Mouse (Mus musculus) urinary bladder, postnatal 14 days (tissue): Measurements from ENCODE around the gene Cstl1.
"Not testable (repeated sequence)": the region's sequence is repeated elsewhere in the genome, so short reads cannot be mapped to it uniquely, and the experiment has no call there.

Source experiments
- DNase-seq: peaks from one replicate; pipeline ENCODE4 v3.0.0; 2021; ENCODE audit warnings: low spot score

Cstl1 gene

DNA sequence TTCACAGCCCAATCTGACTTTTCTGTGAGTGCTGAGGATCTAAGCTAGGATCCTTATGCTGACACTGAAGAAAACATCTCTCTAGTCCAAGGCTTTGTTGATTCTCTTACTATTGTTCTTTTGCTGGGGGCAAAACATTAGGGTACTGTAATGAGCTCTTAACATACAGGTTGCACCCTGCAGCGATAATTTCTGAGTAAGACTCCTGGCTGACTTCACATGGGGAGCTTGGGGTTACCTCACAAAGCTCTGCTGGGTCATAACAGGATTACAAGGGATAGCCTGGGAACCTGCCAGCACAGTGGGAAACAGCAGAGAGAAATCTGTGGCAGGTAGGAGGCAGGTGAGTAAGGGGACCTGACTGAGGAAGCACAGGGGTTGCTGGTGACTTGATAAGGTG lies at the start of gene Cstl1:
TSS of gene Cstl1 (plus strand) at position 301 of the 400 bp plus-strand sequence.
- no peak for DNase-seq

DNA sequence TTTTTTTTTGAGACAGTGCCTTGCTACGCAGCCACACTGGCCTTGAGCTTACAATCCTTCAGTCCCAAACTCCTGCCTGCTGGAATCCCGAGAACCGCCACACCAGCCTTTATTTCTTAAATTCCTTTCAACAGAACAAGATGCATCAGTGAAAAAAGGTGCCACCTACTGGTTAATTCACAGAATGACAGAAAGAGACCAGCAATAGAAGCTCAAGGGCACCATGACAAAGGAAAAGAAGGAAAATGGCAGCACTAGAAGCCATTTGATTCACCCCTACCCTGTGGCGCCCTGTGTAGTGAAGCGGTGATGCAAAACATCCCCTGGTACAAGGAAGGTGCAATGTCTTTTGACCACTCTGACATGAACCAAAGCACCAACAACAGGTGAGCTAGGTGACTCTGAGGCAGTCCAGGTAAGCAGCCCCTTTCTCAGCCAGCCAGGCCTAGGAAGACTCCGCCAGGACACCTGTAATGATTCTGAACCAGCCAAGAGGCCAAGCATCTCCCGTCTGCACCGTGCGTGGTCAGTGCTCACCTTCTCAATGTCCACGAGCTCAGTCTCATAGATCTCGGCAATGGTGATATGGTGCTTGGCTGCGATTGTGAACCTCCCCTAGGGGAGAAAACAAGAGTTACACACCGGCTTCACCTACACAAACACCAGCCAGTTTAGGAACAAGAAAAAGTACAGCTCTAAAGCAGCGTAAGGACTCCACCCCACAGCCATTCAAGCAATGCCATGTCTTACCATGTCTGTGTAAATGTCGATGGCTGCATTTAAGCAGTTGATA lies 43.6 kb upstream of the Cstl1 start:
- DNase-seq, result no peak

DNA sequence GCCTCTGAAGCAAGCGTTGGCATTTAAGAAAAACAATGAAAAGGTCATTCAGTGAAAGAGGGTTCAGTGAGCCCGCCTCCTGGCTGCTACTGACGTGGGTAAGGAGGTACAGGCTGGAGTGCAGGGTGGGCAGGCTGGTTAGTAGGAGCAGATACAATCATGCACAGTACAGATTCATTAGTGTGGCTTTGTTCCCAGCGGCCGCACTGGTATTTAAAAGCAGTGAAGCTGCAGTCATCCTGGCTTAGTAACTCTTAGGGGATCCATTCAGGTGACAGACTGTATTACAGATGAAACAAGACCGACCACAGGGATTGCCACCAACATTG lies 43.0 kb upstream of the Cstl1 start:
- no peak for DNase-seq

DNA sequence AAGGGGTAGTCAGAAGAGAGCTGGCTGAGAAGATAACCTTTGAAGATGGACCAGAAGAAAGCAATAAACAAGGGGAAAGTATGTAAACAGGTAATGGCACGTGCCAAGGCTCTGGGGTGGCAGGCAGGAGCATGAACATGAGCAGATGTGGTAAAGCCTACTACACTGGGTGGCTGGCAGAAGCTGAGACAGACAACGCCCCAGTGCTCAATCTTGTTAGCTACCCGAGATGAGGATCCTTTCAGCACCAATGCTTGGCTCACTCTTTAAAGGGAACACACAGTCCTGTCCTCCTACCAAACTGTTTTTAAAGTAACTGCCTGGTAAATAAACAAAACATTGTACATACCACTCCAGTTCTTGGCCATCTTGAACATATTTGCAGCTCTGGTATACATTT lies 37.8 kb upstream of the Cstl1 start:
- no peak for DNase-seq

DNA sequence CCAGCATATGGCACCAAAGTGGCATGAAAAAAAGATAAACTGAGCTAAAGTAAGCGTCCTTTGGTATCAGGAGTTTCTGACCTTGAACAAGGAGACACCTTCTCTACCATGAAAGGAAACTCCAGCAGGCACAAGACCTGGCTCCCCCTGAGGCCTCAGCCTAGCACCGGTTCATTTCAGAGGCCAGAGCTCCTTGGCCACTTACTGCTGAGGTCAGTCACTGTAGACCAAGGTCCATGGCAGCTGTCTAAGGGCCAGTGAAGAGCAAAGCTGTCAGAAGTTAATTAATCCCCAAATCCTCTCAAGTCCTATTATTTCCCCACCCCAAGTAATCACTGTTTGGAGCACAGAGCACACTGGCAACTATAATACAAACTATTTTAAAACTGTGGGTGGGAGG lies 33.1 kb upstream of the Cstl1 start:
- DNase-seq, result no peak

DNA sequence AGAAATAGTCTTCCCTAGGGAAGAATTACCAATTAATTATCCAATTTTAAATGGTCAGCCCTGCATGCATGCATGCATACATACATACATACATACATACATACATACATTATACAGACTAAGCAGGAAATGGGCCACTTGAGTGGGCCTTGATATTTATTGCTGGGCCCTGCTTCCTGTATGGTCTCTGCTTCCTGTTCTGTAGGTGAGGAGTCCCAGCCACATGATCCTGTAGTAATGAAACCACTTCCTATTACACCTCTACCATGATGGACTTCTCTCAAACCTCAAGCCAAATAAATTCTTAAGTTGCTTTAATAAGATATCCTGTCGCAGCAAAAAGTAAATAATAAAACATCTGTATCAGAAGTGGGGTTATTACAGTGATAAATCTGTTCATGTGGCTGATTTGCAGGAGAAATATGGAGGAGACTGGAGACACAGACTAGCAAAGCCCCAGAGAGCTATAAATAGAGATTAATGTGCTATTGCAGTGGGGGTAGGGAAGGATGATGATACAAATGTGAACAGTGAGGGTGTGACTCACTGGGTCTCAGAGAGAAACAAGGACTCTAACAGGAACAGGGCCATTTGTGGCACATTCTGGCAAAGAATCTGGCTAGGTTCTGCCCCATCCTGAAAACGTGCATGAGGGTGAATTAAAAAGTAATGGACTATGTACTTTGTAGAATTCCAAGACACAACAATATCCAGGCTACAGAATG lies 30.7 kb upstream of the Cstl1 start:
- DNase-seq, result no peak

DNA sequence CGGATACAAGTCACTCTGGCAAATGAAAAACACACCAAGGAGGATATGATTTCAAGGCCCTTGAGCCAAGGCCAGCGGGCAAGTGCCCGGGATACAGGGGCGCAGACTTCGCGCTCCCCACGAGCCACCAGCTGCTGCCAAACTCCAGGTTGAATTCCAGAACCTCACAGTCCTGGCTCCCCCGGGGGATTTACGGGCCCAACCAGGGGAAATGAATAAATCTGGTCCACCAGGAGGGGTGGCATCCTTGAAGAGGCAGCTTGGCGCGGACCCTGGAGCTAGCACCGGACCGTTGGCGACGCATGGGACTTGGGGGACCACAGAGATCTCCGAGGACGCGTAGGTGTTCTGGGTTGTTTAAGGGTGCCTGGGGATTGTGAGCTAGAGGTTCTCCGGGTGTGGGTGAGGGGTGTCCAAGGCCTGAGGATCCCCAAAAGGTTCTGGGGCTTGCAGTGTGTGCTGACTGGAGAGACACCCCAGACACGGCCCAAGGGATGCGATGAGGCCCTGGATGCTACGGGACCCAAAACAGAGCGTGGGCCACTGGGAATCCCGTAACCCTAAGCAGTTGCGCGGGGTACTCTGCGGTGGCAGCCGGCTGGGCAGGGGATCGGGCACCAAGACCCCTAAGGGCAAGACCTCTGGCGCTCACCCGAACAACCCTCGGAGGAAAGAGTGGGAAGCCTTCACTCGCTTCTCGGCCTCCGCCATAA lies 18.4 kb upstream of the Cstl1 start:
- peak; percentile 10 for DNase-seq

DNA sequence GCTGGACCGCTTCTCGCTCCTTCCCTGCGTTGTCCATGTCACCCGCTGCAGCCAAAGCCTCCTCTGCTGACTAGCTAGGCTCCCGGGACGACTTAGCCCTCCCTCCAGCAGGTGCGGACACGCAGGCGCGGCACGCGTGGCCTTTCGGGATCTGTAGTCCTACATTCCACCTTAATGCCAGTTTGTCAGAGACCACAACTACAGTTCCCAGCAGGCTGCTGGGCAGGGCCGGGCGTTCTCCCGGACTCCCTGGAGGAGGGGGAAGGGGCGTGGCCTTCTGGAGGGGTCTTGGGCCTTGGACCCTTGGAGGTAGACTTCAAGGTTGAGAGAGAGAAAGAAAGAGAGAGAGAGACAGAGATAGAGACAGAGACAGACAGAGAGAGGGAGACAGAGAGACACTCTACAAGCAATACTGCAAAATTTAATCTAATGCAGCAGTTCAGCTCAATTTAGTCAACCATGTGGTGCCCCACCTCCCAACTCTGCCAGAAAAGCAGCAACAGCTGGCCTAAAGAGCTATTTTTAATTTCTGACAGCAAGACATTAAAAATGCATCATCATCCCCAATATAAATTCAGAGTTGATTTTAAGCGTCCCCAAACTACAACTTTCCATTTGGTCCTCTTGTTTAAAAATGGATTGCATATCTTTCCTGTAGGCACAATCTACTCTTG lies 17.7 kb upstream of the Cstl1 start, which contains the start of gene Napb:
TSS of gene Napb (minus strand) at position 141 of the 674 bp plus-strand sequence.
- DNase-seq, result peak; percentile 94

DNA sequence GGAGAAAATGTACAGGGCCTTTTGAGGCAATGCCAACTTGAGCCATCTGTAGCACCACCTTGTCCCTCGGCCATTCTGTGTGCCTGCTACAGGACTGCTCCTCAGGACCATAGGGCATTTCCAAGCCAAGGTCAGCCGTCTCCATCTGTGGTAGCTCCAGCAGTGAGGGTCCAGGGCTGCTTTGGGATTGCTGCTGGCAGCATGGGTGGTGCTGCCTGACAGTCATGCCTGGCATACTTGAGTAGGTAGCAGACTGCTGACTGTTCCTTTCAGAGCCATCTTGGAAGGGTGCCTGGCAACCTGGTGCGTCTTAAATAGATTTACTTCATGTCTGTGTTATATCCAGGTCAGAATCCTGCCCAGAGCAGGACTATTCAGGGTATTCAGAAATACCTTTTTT lies 7.2 kb upstream of the Cstl1 start:
- no peak for DNase-seq

DNA sequence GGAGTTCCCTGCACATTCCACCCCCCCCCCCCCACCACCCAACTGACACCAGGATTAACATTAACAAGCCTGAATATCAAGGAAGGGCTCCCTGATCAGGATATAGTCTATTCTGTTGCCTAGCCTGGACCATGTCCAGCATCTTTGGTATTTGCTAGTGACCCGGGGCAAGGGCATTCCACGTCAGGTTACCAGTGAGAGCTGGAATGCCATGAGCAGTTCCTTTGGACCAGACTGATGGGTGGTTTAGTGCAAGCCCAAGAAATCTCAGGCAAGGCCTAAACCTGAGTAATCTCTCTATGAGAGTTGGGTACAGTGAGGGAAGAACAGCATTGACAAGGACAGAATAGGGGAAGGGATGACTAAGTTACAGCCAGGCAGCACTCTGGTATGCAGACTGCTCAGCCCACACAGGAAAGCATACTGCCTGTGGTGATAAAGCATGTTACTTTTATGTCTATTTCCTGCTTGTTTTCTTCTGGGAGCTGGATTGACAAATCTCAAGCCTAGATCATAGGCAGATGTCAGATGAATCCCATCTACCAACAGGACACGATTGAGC lies 6.2 kb upstream of the Cstl1 start:
- DNase-seq, result no peak

DNA sequence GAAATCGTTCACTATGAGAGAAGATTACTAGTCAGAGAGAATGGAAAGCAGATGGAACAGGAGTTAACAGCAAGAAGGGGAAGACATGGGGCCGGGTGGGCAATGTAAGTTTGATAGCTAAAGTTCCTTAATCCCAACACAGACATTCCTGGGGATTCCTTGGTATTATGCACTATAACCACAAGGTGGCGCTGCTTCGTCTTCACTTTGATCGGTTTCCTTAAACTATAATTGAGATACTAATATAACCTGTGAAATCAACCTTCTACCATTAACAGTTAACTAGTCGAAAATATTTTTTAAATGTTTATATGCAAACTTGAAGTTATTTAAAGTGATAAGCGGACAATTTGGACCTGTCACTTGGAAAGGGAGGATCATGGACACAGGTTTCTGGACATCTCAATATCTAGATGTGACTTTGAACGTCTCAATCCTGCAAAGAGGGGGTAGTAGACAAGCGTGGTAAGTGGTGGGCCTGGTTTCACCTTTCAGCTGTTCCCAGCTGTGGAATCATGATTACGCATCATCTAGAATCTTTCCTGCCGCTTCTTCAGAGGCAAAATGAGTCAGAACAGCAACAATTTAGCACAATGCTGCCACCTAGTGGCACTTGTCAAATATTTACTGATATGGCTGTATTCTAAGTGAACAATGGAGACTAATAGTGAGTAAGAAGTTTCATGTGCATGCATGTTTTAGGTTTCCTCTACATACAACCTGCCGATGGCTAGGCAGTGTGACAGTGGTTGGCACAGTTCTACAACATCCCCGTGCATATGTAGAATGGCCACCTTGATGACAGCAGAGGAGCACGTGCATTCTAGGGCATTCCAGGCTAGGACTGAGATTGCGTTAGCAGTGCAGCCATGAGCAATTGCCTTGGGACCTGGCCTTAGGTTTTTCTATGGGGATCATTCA lies 2.0 kb downstream of the Cstl1 start:
- peak; percentile 74 for DNase-seq

DNA sequence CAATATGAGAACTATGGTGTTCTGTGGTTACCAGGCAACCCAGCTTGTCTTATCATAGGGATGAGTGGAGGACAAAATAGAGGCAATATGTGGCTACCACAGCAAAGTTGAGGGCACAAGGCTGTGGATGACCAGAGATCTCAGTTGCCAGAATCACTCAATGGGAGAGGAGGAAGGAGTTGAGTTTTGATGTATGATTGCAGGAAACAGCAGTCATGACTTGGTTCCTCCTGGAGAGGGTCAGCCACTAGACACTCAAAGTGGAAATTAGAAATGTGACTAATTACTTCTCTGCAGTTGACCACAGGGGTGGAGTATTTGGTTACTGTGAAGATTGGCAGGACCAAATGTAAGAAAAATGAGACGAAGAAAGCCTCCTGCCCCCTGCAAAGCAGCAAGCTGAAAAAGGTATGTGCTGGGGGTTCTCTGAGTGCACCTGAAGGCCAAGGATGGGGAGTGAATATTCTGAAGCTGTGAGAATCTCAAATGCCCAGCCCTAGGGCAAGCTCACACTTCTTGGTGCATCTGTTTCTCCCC lies 4.2 kb downstream of the Cstl1 start:
- no peak for DNase-seq

DNA sequence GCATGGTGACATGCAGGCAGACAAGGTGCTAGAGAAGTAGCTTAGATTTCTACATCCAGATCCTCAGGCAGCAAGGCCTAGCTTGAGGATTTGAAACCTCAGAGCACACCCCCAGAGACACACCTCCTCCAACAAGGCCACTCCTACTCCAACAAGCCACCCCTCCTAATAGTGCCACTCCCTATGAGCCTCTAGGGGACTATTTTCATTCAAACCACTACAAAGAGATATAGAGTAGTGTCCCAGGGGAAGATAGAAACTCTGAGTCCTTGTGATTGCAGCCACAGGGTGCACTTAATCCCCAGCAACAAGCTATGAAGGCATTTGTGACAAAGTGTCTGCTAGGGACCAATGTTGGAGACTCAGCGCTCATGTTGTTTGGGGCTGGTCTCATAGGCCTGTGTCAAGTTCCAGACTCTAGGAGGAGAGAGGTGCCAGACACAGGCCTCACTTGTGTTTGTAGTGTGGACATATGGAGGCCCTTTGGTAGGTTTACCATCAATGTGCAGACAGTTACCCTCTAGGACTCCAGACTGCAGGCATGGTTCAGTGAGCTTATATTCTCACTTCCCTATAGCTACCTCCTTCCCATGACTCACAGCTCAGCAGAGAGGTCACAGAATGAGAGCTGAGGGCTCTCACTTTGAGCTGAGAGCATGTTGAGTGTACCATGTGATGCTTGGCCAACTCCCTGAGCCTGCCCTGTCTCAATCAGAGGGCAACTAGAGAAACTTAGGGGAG lies 13.7 kb downstream of the Cstl1 start:
- DNase-seq, result no peak

DNA sequence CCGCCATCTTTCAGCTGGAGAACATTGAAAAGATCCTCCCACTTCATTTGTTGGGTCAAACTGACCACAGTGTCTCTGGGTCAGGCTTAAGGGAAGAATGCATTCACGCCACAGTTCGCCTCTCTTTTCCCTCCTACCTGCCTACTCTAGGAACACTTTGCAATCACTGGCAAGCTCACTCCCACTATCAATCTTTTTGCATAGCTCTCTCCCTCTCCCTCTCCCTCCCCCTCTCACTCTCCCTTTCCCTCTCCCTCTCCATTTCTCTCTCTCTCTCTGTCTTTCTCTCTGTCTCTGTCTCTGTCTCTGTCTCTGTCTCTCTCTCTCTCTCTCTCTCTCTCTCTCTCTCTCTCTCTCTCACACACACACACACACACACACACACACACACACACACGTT lies 21.2 kb downstream of the Cstl1 start, which contains the start of gene Cst11:
TSS of gene Cst11 (minus strand) at position 101 of the 400 bp plus-strand sequence.
- not testable (repeated sequence) for DNase-seq

DNA sequence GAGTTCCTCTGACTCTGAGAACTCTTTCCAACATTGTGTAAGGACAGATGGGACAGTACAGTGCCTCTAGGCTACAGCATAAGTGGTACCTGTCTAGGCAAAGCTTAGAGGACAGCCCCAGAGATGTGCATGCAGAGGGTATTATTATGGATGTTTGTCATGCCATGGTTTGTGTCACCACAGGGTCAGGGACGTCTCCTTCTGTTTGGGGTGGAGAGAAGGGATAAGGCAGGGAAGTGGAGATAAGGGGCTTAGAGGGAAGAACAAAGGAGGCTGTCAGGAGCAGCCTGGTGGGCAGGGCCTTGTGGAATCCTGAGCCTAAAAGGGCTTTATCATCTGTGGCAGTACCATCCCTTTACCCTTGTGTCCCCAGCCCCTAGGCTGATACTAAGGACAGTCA lies 31.6 kb downstream of the Cstl1 start, which contains the start of gene 8030411F24Rik:
TSS of gene 8030411F24Rik (plus strand) at position 301 of the 400 bp plus-strand sequence.
- no peak for DNase-seq

DNA sequence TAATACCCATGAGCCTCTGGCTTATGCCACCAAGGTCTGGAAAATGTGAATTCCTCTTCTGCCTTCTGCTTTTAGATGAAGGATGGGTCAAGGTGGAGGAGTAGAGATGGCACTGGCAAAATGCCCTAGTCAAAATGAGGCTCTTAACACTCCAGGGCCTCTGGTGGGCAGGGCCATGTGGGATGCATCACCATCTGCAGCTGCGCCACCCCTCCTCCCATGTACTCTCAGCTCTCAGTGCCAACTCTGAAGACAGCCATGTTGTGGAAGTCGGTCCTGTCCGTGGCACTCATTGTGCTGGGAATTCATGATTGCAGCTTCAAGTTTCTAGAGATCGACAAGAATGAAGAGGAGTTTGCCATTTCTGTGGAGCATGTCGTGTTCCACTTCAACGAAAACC lies 39.0 kb downstream of the Cstl1 start, which contains the start of gene Cst12:
TSS of gene Cst12 (plus strand) at position 220 of the 400 bp plus-strand sequence.
- no peak for DNase-seq

DNA sequence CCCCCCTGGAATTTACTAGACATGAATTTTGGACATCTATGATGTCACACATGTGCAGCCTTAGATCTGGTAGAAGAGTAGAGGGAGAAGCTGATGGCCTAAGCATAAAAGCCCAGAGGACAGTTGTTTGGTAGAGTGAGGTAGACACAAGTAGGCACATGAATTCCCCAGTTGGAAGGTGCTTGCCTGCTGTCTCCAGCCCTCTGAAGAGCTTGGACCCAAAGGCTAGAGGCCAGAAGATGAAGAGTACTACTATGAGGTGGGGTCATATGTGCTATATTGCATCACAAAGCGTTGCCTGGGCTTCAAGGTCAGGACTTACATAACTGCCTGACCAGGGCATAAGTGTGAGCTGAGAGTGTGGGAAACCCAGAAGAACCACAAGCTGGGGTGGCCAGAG lies 48.3 kb downstream of the Cstl1 start, which contains the start of gene Cst8:
TSS of gene Cst8 (plus strand) at position 301 of the 400 bp plus-strand sequence.
- no peak for DNase-seq

DNA sequence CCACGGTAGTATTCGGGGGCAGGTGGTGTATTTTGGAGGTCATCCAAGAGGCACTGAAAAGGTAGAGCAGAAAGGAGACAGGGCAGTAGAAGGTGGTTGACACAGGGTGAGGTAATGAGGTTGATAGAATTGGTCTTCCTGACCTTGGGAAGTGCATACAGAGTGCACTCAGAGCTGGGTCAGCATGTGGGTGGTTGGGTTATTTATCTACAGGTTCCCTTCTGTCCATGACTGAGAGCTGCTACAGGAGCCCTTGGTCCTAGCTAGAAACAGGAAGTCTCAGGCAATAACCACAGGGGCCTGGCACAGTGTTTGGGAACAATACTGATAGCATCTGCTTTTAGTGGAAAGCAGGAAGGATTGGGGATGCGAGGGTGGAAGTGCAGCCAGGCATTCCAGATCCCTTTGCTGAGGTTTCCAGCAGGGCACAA lies 51.3 kb downstream of the Cstl1 start:
- no peak for DNase-seq
